Mouse (Mus musculus) thymus, postnatal 4 days (tissue): ENCODE results near the gene Dennd2a.

Source experiments
- DNase-seq: peaks from one replicate; pipeline ENCODE4 v3.0.0; 2021

Dennd2a gene

GRCm38 (mm10) chr6:39414106-39414505, 143.6 kb downstream of the Dennd2a start:
- DNase-seq, result no peak
